Mouse (Mus musculus): ENCODE measurements around the gene Angptl2. TPM values are rescaled to one million over a fixed set of nuclear protein-coding genes. Genes with fewer than 3 reads are reported as not detected.

Gene Angptl2
- polyA plus RNA-seq, 1 experiment from 2014 or later: 24.3 TPM

- H3K36me3 ChIP-seq (replicated peaks): no peaks in the 10 kb centered on the region
- no peak for DNase-seq (ENCODE audit: extremely low spot score, low spot score)
These were observed 53.2 kb downstream of the Angptl2 start for GRCm38 (mm10) chr2:33269132-33269493.

GRCm38 (mm10) chr2:33270569-33270968, 54.7 kb downstream of the Angptl2 start:
- no peaks in the 10 kb centered on the region for H3K36me3 ChIP-seq (replicated peaks)
- H3K27me3 ChIP-seq (ENCODE audit: poor library complexity, severe bottlenecking): no peaks in the 10 kb centered on the region
- no peaks in the 10 kb centered on the region for H3K9me3 ChIP-seq
- no peak overlapping the region for H3K4me3 ChIP-seq
- no peak for DNase-seq (ENCODE audit: extremely low spot score, low spot score)
- H3K27ac ChIP-seq: no peak overlapping the region
- 93% methylated on average over 2 of the region's 2 CpGs for WGBS
- H3K4me1 ChIP-seq: peaks cover 10% of the 10 kb centered on the region; the same call in 1 of the 2 replicates

More at GRCm38 (mm10) chr2:33269132-33269493, 53.2 kb downstream of the Angptl2 start:
- H3K27me3 ChIP-seq (ENCODE audit: poor library complexity, severe bottlenecking): no peaks in the 10 kb centered on the region
- no peak overlapping the region for H3K27ac ChIP-seq
- no peak overlapping the region for H3K4me3 ChIP-seq
- 93% methylated on average over 2 of the region's 2 CpGs for WGBS
- H3K4me1 ChIP-seq: peaks cover 19% of the 10 kb centered on the region
- no peaks in the 10 kb centered on the region for H3K9me3 ChIP-seq

GRCm38 (mm10) chr2:33271511-33271910, 55.6 kb downstream of the Angptl2 start:
- Histone ChIP-seq H3K36me3 (replicated peaks) (no peaks in the 10 kb centered on the region), H3K4me1 (peaks cover 7% of the 10 kb centered on the region; the same call in 1 of the 2 replicates), H3K9me3 (no peaks in the 10 kb centered on the region), H3K27ac (no peak overlapping the region; the same call in 1 of the 2 replicates), H3K4me3 (no peak overlapping the region), H3K27me3 (ENCODE audit: poor library complexity, severe bottlenecking) (no peaks in the 10 kb centered on the region)
- DNase-seq (ENCODE audit: extremely low spot score, low spot score): no peak
- 88% methylated on average over 1 of the region's 1 CpGs for WGBS

GRCm38 (mm10) chr2:33272665-33273439, 57.0 kb downstream of the Angptl2 start:
- H3K9me3 ChIP-seq: no peaks in the 10 kb centered on the region
- no peaks in the 10 kb centered on the region for H3K36me3 ChIP-seq (replicated peaks)
- DNase-seq (ENCODE audit: extremely low spot score, low spot score): no peak
- H3K27me3 ChIP-seq (ENCODE audit: poor library complexity, severe bottlenecking): no peaks in the 10 kb centered on the region
- H3K27ac ChIP-seq: no peak overlapping the region
- H3K4me1 ChIP-seq: peaks cover 7% of the 10 kb centered on the region; the same call in 1 of the 2 replicates
- 85% methylated on average over 4 of the region's 4 CpGs for WGBS
- no peak overlapping the region for H3K4me3 ChIP-seq

- no peak for DNase-seq (ENCODE audit: extremely low spot score, low spot score)
- peaks cover 7% of the 10 kb centered on the region; the same call in 1 of the 2 replicates for H3K4me1 ChIP-seq
- no peaks in the 10 kb centered on the region for H3K36me3 ChIP-seq (replicated peaks)
- H3K27me3 ChIP-seq (ENCODE audit: poor library complexity, severe bottlenecking): no peaks in the 10 kb centered on the region
- WGBS: 93% methylated on average over 12 of the region's 12 CpGs
- no peak overlapping the region for H3K27ac ChIP-seq
- no peak overlapping the region for H3K4me3 ChIP-seq
- H3K9me3 ChIP-seq: no peaks in the 10 kb centered on the region
These were observed 59.0 kb downstream of the Angptl2 start for GRCm38 (mm10) chr2:33274719-33275490.

- no peaks in the 10 kb centered on the region for H3K27me3 ChIP-seq (ENCODE audit: poor library complexity, severe bottlenecking)
- H3K4me3 ChIP-seq: no peak overlapping the region
- H3K4me1 ChIP-seq: no peaks in the 10 kb centered on the region
- no peaks in the 10 kb centered on the region for H3K9me3 ChIP-seq
- no peak overlapping the region for H3K27ac ChIP-seq
- WGBS: 93% methylated on average over 10 of the region's 10 CpGs
- no peak for DNase-seq (ENCODE audit: extremely low spot score, low spot score)
- H3K36me3 ChIP-seq (replicated peaks): no peaks in the 10 kb centered on the region
These were observed 63.9 kb downstream of the Angptl2 start for GRCm38 (mm10) chr2:33279758-33280157.

GRCm38 (mm10) chr2:33280525-33280924, 64.7 kb downstream of the Angptl2 start:
- Histone ChIP-seq H3K36me3 (replicated peaks) (no peaks in the 10 kb centered on the region), H3K4me3 (no peak overlapping the region), H3K4me1 (no peaks in the 10 kb centered on the region), H3K9me3 (no peaks in the 10 kb centered on the region), H3K27ac (no peak overlapping the region), H3K27me3 (ENCODE audit: poor library complexity, severe bottlenecking) (no peaks in the 10 kb centered on the region)
- no peak for DNase-seq (ENCODE audit: extremely low spot score, low spot score)
- WGBS: 86% methylated on average over 2 of the region's 2 CpGs

- Histone ChIP-seq H3K4me1 (no peaks in the 10 kb centered on the region), H3K27me3 (ENCODE audit: poor library complexity, severe bottlenecking) (no peaks in the 10 kb centered on the region), H3K9me3 (no peaks in the 10 kb centered on the region), H3K4me3 (no peak overlapping the region), H3K36me3 (replicated peaks) (no peaks in the 10 kb centered on the region), H3K27ac (no peak overlapping the region)
- 91% methylated on average over 5 of the region's 5 CpGs for WGBS
- DNase-seq (ENCODE audit: extremely low spot score, low spot score): no peak
These were observed 65.9 kb downstream of the Angptl2 start for GRCm38 (mm10) chr2:33281807-33282206.

- no peaks in the 10 kb centered on the region for H3K9me3 ChIP-seq
- DNase-seq (ENCODE audit: extremely low spot score, low spot score): no peak
- H3K4me3 ChIP-seq: no peak overlapping the region
- no peaks in the 10 kb centered on the region for H3K4me1 ChIP-seq
- H3K27ac ChIP-seq: no peak overlapping the region
- WGBS: 82% methylated on average over 4 of the region's 4 CpGs
- no peaks in the 10 kb centered on the region for H3K27me3 ChIP-seq (ENCODE audit: poor library complexity, severe bottlenecking)
- H3K36me3 ChIP-seq (replicated peaks): no peaks in the 10 kb centered on the region; the same call in 1 of the 2 replicates
These were observed 67.0 kb downstream of the Angptl2 start for GRCm38 (mm10) chr2:33282877-33283276.

- H3K4me1 ChIP-seq: no peaks in the 10 kb centered on the region
- WGBS: 80% methylated on average over 2 of the region's 2 CpGs
These were observed 67.8 kb downstream of the Angptl2 start for GRCm38 (mm10) chr2:33283674-33284073.

GRCm38 (mm10) chr2:33288837-33289236, 73.0 kb downstream of the Angptl2 start:
- Histone ChIP-seq H3K27me3 (ENCODE audit: poor library complexity, severe bottlenecking) (no peaks in the 10 kb centered on the region), H3K36me3 (replicated peaks) (no peaks in the 10 kb centered on the region; the same call in 1 of the 2 replicates), H3K4me1 (no peaks in the 10 kb centered on the region), H3K27ac (no peak overlapping the region), H3K9me3 (no peaks in the 10 kb centered on the region), H3K4me3 (no peak overlapping the region)
- no peak for DNase-seq (ENCODE audit: extremely low spot score, low spot score)
- WGBS: 96% methylated on average over 5 of the region's 5 CpGs

More at GRCm38 (mm10) chr2:33283674-33284073, 67.8 kb downstream of the Angptl2 start:
- Histone ChIP-seq H3K27ac (no peak overlapping the region), H3K9me3 (no peaks in the 10 kb centered on the region), H3K27me3 (ENCODE audit: poor library complexity, severe bottlenecking) (no peaks in the 10 kb centered on the region), H3K4me3 (no peak overlapping the region), H3K36me3 (replicated peaks) (no peaks in the 10 kb centered on the region; the same call in 1 of the 2 replicates)
- DNase-seq (ENCODE audit: extremely low spot score, low spot score): no peak

GRCm38 (mm10) chr2:33290491-33290890, 74.6 kb downstream of the Angptl2 start:
- Histone ChIP-seq H3K27ac (no peak overlapping the region), H3K4me1 (no peaks in the 10 kb centered on the region), H3K27me3 (ENCODE audit: poor library complexity, severe bottlenecking) (no peaks in the 10 kb centered on the region), H3K9me3 (no peaks in the 10 kb centered on the region), H3K4me3 (no peak overlapping the region), H3K36me3 (replicated peaks) (no peaks in the 10 kb centered on the region; the same call in 1 of the 2 replicates)
- no peak for DNase-seq (ENCODE audit: extremely low spot score, low spot score)
- WGBS: 91% methylated on average over 8 of the region's 8 CpGs

- DNase-seq (ENCODE audit: extremely low spot score, low spot score): no peak
- Histone ChIP-seq H3K4me1 (no peaks in the 10 kb centered on the region), H3K4me3 (no peak overlapping the region), H3K9me3 (no peaks in the 10 kb centered on the region), H3K27ac (no peak overlapping the region), H3K36me3 (replicated peaks) (no peaks in the 10 kb centered on the region; the same call in 1 of the 2 replicates), H3K27me3 (ENCODE audit: poor library complexity, severe bottlenecking) (no peaks in the 10 kb centered on the region)
- 92% methylated on average over 2 of the region's 2 CpGs for WGBS
These were observed 76.2 kb downstream of the Angptl2 start for GRCm38 (mm10) chr2:33292057-33292456.

All from forebrain, embryonic 10.5 days (tissue).